Mouse (Mus musculus): ENCODE data around the gene Col26a1.

Col26a1 gene

GRCm38 (mm10) chr5:136882055-136882787 is 788 bp downstream of the Col26a1 start:
- in situ Hi-C loops (cut with MboI, MseI): loop anchor here (5.0 kb wide), 2 partner anchors 40 to 85 kb away; no protein-coding TSS in a partner anchor

- in situ Hi-C loops (cut with MboI, MseI): loop anchor here (5.0 kb wide), 2 partner anchors 39 to 84 kb away; no protein-coding TSS in a partner anchor
Observed at GRCm38 (mm10) chr5:136881380-136882009, 1.5 kb downstream of the Col26a1 start.

GRCm38 (mm10) chr5:136880101-136880500 is 2.9 kb downstream of the Col26a1 start:
- in situ Hi-C loops (cut with MboI, MseI): loop anchor here (5.0 kb wide), 2 partner anchors 38 to 83 kb away; no protein-coding TSS in a partner anchor

GRCm38 (mm10) chr5:136874271-136874670 is 8.7 kb downstream of the Col26a1 start:
- in situ Hi-C loops (cut with MboI, MseI): no loop called here

- in situ Hi-C loops (cut with MboI, MseI): no loop called here
Observed at GRCm38 (mm10) chr5:136872417-136872816, 10.6 kb downstream of the Col26a1 start.

GRCm38 (mm10) chr5:136869451-136870114 is 13.4 kb downstream of the Col26a1 start:
- in situ Hi-C loops (cut with MboI, MseI): no loop called here

- in situ Hi-C loops (cut with MboI, MseI): no loop called here
Observed at GRCm38 (mm10) chr5:136867706-136868105, 15.3 kb downstream of the Col26a1 start.

- in situ Hi-C loops (cut with MboI, MseI): no loop called here
Observed at GRCm38 (mm10) chr5:136863961-136864674, 18.9 kb downstream of the Col26a1 start.

GRCm38 (mm10) chr5:136863276-136863675 is 19.7 kb downstream of the Col26a1 start:
- in situ Hi-C loops (cut with MboI, MseI): no loop called here

- in situ Hi-C loops (cut with MboI, MseI): no loop called here
Observed at GRCm38 (mm10) chr5:136862806-136863205, 20.2 kb downstream of the Col26a1 start.

- in situ Hi-C loops (cut with MboI, MseI): no loop called here
Observed at GRCm38 (mm10) chr5:136861191-136861940, 21.6 kb downstream of the Col26a1 start.

- in situ Hi-C loops (cut with MboI, MseI): no loop called here
Observed at GRCm38 (mm10) chr5:136850716-136851115, 32.3 kb downstream of the Col26a1 start.

GRCm38 (mm10) chr5:136846385-136847264 is 36.4 kb downstream of the Col26a1 start:
- in situ Hi-C loops (cut with MboI, MseI): no loop called here

GRCm38 (mm10) chr5:136843930-136844329 is 39.1 kb downstream of the Col26a1 start:
- in situ Hi-C loops (cut with MboI, MseI): loop anchor here (5.0 kb wide), 1 partner anchor 38 kb away; the partner anchor contains the start of gene Col26a1

- in situ Hi-C loops (cut with MboI, MseI): loop anchor here (5.0 kb wide), 1 partner anchor 42 kb away; the partner anchor contains the start of gene Col26a1
Observed at GRCm38 (mm10) chr5:136840036-136840435, 43.0 kb downstream of the Col26a1 start.

GRCm38 (mm10) chr5:136833053-136833452 is 50.0 kb downstream of the Col26a1 start:
- in situ Hi-C loops (cut with MboI, MseI): no loop called here

- in situ Hi-C loops (cut with MboI, MseI): no loop called here
Observed at GRCm38 (mm10) chr5:136830156-136830555, 52.9 kb downstream of the Col26a1 start.

- in situ Hi-C loops (cut with MboI, MseI): no loop called here
Observed at GRCm38 (mm10) chr5:136821971-136822370, 61.0 kb downstream of the Col26a1 start.

- in situ Hi-C loops (cut with MboI, MseI): no loop called here
Observed at GRCm38 (mm10) chr5:136820911-136821310, 62.1 kb downstream of the Col26a1 start.

GRCm38 (mm10) chr5:136819686-136820085 is 63.3 kb downstream of the Col26a1 start:
- in situ Hi-C loops (cut with MboI, MseI): no loop called here
